Mouse (Mus musculus): ENCODE data around the gene Styx. TPM values are rescaled to one million over a fixed set of nuclear protein-coding genes. Genes with fewer than 3 reads are reported as not detected.
A peak's percentile ranks its signal among the peaks of the same experiment; 100 is the strongest.
"Not testable (repeated sequence)": the region's sequence is repeated elsewhere in the genome, so short reads cannot be mapped to it uniquely, and the experiment has no call there.

Styx gene
- polyA plus RNA-seq, 1 experiment from 2014 or later = 68.8 TPM

DNA sequence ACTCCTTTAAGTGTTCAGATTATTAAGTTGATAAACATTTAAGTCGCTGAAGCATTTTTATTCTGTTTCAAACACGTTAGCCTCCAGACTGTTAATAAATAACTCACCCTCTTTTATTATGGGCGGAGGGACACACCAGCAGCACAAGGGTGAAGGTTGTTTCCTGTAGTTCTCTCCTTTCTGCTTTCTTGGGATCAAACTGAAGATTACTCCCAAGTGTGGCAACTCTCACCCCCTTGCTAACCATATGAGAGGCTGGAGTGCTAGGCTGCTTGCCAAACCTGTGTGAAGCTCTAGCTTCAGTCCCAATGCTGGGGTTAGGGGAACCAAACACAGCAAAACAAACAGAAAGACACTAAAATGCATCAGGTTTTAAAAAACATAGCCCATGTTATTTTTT lies 27.9 kb downstream of the Styx start:
- 73% methylated on average over 3 of the region's 3 CpGs for WGBS
- Histone ChIP-seq H3K4me1 (no peaks in the 10 kb centered on the region), H3K27ac (replicated peaks) (no peak overlapping the region), H3K4me3 (replicated peaks) (no peak overlapping the region), H3K9ac (replicated peaks) (no peak overlapping the region), H3K27me3 (replicated peaks) (no peaks in the 10 kb centered on the region), H3K4me2 (no peak overlapping the region), H3K36me3 (peaks cover 29% of the 10 kb centered on the region), H3K9me3 (replicated peaks) (no peaks in the 10 kb centered on the region)
- ATAC-seq (ENCODE audit: low FRiP score) = no peak

DNA sequence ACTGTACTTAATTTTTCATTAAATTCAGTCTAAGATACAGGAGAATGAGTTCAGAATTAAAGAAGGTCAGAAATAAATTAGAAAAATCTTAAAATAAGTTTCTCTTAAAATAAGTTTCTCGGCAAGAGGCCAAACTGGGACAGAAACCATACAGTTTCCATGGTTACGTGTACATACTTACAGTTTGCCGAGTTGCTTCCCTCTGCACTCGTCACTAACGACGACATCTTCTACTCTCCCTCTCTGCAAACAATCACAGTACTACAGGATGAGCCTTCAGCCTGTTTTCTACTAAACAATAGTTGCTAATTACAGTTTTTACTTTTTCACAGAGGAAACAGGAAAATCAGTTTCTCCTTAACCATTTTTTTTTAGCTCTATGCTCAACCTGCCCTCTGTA lies 29.9 kb downstream of the Styx start:
- no peak overlapping the region for H3K27ac ChIP-seq (replicated peaks)
- H3K36me3 ChIP-seq = peaks cover 29% of the 10 kb centered on the region
- H3K4me3 ChIP-seq (replicated peaks) = no peak overlapping the region
- no peaks in the 10 kb centered on the region for H3K27me3 ChIP-seq (replicated peaks)
- no peak for ATAC-seq (ENCODE audit: low FRiP score)
- H3K9me3 ChIP-seq (replicated peaks) = no peaks in the 10 kb centered on the region
- no peaks in the 10 kb centered on the region for H3K4me1 ChIP-seq
- WGBS = 88% methylated on average over 6 of the region's 6 CpGs
- no peak overlapping the region for H3K9ac ChIP-seq (replicated peaks)
- H3K4me2 ChIP-seq = no peak overlapping the region

DNA sequence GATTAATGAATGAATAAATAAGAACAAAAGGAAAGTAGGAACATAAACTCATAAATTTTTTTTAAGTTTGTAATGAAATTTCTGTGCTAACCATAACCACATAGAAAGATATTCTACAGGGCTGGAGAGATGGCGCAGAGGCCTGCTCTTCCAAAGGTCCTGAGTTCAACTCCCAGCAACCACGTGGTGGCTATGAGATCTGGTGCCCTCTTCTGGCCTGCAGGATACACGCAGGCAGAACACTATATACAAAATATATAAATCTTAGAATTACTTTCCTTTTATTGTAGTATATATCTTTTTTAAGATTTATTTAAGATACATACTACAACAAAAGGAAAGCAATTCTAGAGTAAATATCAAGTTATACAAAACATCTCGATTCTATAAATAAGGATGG lies 32.0 kb downstream of the Styx start:
- WGBS = 86% methylated on average over 4 of the region's 4 CpGs
- H3K4me2 ChIP-seq = no peak overlapping the region
- H3K36me3 ChIP-seq = peaks cover 29% of the 10 kb centered on the region
- H3K27ac ChIP-seq (replicated peaks) = no peak overlapping the region
- no peaks in the 10 kb centered on the region for H3K9me3 ChIP-seq (replicated peaks)
- no peak overlapping the region for H3K9ac ChIP-seq (replicated peaks)
- H3K27me3 ChIP-seq (replicated peaks) = no peaks in the 10 kb centered on the region
- peaks cover 6% of the 10 kb centered on the region; the same call in 1 of the 2 replicates for H3K4me1 ChIP-seq
- H3K4me3 ChIP-seq (replicated peaks) = no peak overlapping the region
- ATAC-seq (ENCODE audit: low FRiP score) = no peak

DNA sequence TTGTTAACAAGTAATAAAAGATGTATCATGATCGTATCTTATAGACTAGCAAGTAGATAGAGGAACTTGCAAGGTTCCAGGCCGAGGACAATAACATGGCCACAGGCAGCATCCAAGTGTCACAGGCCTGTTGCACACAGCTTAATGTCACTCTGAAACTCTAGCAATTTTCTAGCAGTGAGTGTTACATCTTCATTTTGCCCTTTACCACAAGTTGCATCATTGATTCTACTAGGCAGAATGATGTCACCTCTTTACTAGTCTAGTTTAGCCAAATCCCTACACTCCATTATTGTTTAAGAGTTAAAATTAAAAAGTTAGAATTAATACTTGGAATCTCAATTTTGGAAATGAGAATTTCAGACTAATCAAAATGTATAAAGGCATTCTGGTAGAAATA lies 34.7 kb downstream of the Styx start:
- WGBS = 96% methylated on average over 2 of the region's 2 CpGs
- H3K4me1 ChIP-seq = peaks cover 13% of the 10 kb centered on the region

DNA sequence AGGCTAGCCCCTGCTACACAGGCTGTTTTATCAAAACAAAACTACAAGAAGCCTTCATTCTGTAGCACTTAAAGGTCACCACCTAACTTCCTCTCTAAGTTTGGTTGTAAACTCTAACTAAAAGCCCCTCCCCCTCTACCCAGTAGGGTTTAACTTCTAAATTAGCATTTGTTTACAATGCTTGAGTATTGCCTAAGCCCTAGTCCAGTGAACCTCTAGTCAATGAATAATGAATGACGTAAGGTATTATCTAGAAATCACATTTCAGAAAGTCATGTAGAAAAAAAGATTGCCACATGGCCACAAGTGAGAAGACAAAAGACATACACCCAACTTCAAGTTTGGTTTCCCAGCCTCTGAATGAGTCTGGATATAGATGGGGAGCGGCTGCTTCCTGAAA lies 36.6 kb downstream of the Styx start:
- no peaks in the 10 kb centered on the region for H3K27me3 ChIP-seq (replicated peaks)
- H3K27ac ChIP-seq (replicated peaks) = no peak overlapping the region
- peak overlapping the region; percentile 87; the same call in 1 of the 2 replicates for H3K4me3 ChIP-seq (replicated peaks)
- peak overlapping the region; percentile 75 for H3K4me2 ChIP-seq
- no peak for ATAC-seq (ENCODE audit: low FRiP score)
- no peaks in the 10 kb centered on the region for H3K36me3 ChIP-seq
- H3K9ac ChIP-seq (replicated peaks) = no peak overlapping the region
- H3K4me1 ChIP-seq = peaks cover 13% of the 10 kb centered on the region
- WGBS = 20% methylated on average over 2 of the region's 2 CpGs
- H3K9me3 ChIP-seq (replicated peaks) = no peaks in the 10 kb centered on the region

More for the DNA sequence above, 34.7 kb downstream of the Styx start:
- Histone ChIP-seq H3K9me3 (replicated peaks) (no peaks in the 10 kb centered on the region), H3K27ac (replicated peaks) (no peak overlapping the region), H3K36me3 (peaks cover 12% of the 10 kb centered on the region), H3K9ac (replicated peaks) (no peak overlapping the region), H3K4me3 (replicated peaks) (no peak overlapping the region), H3K4me2 (no peak overlapping the region), H3K27me3 (replicated peaks) (no peaks in the 10 kb centered on the region)
- no peak for ATAC-seq (ENCODE audit: low FRiP score)

DNA sequence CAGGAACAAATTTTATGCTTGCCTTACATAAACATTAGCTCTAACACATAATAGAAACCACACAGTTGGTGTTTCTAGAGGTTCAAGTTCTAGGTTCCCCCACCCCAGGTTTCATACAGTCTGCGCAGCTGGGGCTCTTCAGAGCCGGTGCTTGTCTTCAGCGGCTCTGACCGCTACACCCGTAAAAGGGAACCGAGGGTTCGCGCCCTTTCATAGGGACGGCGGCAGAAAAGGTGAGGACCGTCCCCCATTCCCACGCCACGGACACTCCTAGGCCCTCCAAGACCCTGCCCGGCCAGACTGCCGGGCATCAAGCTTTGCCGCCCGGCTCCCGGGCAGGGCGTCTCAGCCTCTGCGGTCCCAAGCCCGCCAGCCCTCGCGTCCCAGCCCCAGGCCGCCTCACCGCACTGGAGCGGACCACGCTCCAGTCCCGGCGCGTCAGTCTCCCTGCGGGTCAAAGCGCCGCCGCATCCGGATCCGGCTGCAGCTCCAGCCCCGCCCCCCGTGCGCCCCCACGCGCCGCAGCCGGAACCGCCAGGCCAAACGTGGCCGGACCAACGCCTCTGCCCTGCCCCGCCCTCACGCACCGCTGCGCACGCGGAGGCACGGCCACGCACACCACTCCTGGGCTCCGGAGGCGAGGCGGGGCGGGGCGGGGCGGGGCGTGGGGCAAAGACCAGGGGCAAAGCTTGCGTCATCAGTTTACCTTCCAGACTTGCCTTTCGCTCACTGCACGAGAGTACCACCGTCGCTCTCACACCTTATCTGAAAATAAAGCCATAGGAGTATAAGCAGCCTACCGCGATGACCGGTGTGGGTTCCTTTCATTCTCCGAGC lies 37.7 kb downstream of the Styx start:
- H3K4me2 ChIP-seq = peak overlapping the region; percentile 75
- peak; percentile 97 for ATAC-seq (ENCODE audit: low FRiP score)
- H3K4me3 ChIP-seq (replicated peaks) = peak overlapping the region; percentile 87
- WGBS = under 1% methylated on average over 69 of the region's 71 CpGs
- H3K27ac ChIP-seq (replicated peaks) = peak overlapping the region; percentile 86
- no peaks in the 10 kb centered on the region for H3K27me3 ChIP-seq (replicated peaks)
- H3K4me1 ChIP-seq = peaks cover 13% of the 10 kb centered on the region
- peak overlapping the region; percentile 96 for H3K9ac ChIP-seq (replicated peaks)
- H3K36me3 ChIP-seq = no peaks in the 10 kb centered on the region
- H3K9me3 ChIP-seq (replicated peaks) = no peaks in the 10 kb centered on the region

DNA sequence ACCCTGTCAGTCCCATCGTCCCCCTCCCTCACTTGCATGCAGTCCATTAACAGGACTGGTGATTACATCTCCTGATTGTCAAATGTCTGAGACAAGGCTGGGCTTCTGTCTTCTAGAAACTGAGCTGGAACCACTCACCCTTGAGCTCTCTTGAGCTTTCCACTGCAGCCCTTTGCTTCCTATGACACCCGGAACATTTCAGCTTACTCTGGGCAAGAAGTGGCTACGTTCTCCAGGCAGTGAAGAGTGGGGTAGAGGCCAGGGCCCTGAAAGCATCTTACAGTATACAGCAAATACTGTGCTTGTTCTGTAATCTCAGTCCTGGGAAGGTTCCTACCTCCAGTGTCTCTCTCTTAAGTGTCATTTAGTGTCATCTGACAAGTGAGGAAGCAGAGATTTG lies 38.3 kb downstream of the Styx start:
- no peaks in the 10 kb centered on the region for H3K36me3 ChIP-seq
- H3K4me3 ChIP-seq (replicated peaks) = peak overlapping the region; percentile 87
- H3K4me2 ChIP-seq = peak overlapping the region; percentile 75
- no peaks in the 10 kb centered on the region for H3K9me3 ChIP-seq (replicated peaks)
- peak overlapping the region; percentile 96 for H3K9ac ChIP-seq (replicated peaks)
- no peaks in the 10 kb centered on the region for H3K27me3 ChIP-seq (replicated peaks)
- H3K4me1 ChIP-seq = peaks cover 13% of the 10 kb centered on the region
- ATAC-seq (ENCODE audit: low FRiP score) = peak; percentile 61; the same call in 1 of the 2 replicates
- WGBS = 18% methylated on average over 3 of the region's 3 CpGs
- H3K27ac ChIP-seq (replicated peaks) = peak overlapping the region; percentile 86

DNA sequence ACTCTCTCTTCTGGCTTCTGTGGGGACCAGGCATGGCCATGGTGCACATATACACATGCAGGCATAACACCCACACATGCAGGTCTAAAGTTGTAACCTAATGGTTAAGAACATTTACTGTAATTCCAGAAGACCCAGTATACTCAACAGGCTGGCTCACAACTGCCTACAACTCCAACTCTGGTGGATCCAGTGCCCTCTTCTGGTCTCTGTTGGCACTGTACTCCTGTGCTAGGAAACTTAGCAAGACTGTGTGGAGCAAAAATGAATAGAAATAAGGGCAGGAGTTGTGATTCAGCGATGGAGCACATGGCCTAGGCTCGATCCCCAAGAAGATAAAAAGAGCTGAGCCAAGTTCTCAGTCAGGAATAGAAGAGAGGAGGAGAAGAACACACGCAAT lies 48.9 kb downstream of the Styx start:
- H3K4me2 ChIP-seq = no peak overlapping the region
- WGBS = 81% methylated on average over 3 of the region's 3 CpGs

DNA sequence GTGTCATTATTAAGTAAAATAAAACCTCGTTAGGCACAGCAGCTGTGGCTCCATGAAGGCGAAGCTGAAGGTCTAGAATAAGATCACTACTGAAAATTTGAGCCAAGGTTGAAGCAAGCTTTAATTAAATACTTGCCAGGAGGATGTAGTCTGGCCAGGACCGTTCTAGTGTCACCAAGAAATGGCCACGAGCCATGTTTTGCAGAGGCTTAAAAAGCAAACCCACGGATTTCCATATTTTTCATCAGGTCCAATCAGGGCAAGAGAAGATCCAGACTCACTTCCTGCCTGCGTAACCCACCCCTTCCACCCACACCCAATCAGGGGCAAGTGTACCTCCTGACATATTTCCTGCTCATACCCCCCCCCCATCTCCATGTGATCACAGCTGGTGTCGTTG lies 52.8 kb downstream of the Styx start:
- ATAC-seq (ENCODE audit: low FRiP score) = no peak
- WGBS = 76% methylated on average over 7 of the region's 7 CpGs
- no peaks in the 10 kb centered on the region for H3K4me1 ChIP-seq
- no peak overlapping the region for H3K4me2 ChIP-seq
- H3K27me3 ChIP-seq (replicated peaks) = no peaks in the 10 kb centered on the region
- no peak overlapping the region for H3K4me3 ChIP-seq (replicated peaks)
- no peaks in the 10 kb centered on the region for H3K36me3 ChIP-seq
- H3K9me3 ChIP-seq (replicated peaks) = no peaks in the 10 kb centered on the region
- no peak overlapping the region for H3K9ac ChIP-seq (replicated peaks)
- no peak overlapping the region for H3K27ac ChIP-seq (replicated peaks)

More for the DNA sequence above, 48.9 kb downstream of the Styx start:
- Histone ChIP-seq H3K27ac (replicated peaks) (no peak overlapping the region), H3K36me3 (no peaks in the 10 kb centered on the region), H3K9me3 (replicated peaks) (no peaks in the 10 kb centered on the region), H3K4me3 (replicated peaks) (no peak overlapping the region), H3K9ac (replicated peaks) (no peak overlapping the region), H3K4me1 (no peaks in the 10 kb centered on the region), H3K27me3 (replicated peaks) (no peaks in the 10 kb centered on the region)
- no peak for ATAC-seq (ENCODE audit: low FRiP score)

DNA sequence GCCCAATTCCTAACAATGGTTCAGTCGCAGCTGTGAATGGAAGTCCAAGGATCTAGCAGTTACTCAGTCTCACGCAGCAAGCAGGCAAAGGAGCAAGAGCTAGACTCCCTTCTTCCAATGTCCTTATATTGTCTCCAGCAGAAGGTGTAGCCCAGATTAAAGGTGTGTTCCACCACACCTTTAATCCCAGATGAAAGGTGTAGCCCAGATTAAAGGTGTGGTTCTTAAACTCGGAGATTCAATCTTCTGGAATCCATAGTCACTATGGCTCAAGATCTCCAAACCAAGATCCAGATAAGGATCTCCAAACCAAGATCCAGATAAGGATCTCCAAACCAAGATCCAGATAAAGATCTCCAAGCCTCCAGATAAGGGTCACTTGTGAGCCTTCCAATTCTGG lies 53.9 kb downstream of the Styx start, which contains the start of gene Gnpnat1:
Gnpnat1 (minus strand) TSS at position 101 of the 400 bp plus-strand sequence.
- not testable (repeated sequence) for H3K9ac ChIP-seq (replicated peaks); H3K27me3 ChIP-seq (replicated peaks); H3K36me3 ChIP-seq; H3K4me1 ChIP-seq; H3K4me3 ChIP-seq (replicated peaks); H3K27ac ChIP-seq (replicated peaks); H3K9me3 ChIP-seq (replicated peaks); H3K4me2 ChIP-seq; ATAC-seq (ENCODE audit: low FRiP score)
- 74% methylated on average over 2 of the region's 3 CpGs for WGBS

DNA sequence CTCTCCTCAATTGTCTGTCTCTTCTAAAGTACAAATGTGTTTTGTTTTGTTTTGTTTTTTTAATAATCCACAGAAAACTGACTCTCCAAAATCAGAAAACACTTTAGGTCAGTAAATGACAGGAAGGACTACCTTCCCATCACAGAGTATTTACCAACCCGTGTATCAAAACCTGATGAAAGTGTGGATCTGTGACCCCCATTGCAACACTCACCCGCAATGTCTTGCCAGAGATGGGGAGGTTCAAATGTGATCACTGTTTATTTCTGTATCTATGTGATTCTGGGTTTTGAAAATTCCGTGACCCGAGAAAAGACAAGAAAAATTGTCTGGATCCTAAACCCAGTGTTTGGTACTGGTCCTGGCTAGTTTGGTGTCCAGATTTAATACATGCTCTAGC lies 65.4 kb downstream of the Styx start:
- 95% methylated on average over 4 of the region's 4 CpGs for WGBS
- no peak overlapping the region for H3K27ac ChIP-seq (replicated peaks)
- H3K4me3 ChIP-seq (replicated peaks) = no peak overlapping the region
- H3K4me1 ChIP-seq = no peaks in the 10 kb centered on the region
- no peaks in the 10 kb centered on the region for H3K36me3 ChIP-seq
- no peaks in the 10 kb centered on the region for H3K9me3 ChIP-seq (replicated peaks)
- ATAC-seq (ENCODE audit: low FRiP score) = no peak
- no peak overlapping the region for H3K4me2 ChIP-seq
- H3K27me3 ChIP-seq (replicated peaks) = no peaks in the 10 kb centered on the region
- no peak overlapping the region for H3K9ac ChIP-seq (replicated peaks)

DNA sequence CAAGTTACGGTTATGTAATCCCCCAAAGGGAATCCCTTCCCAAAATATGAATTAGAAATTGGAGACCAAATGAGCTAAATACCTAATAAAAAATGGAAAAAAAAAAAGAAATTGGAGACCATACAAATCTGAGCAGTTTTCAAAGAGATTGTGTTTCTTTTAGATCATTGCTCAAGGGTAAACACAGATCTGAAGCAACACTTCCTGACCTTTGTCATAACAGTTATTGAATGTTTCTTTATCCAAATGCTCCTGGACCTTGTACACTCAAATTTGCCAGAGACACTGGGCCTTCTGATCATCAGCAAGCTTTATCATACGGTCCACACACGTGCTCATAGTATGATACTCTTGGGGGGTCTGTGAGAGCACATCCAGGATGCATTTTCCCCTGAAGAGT lies 67.7 kb downstream of the Styx start:
- no peak overlapping the region for H3K4me3 ChIP-seq (replicated peaks)
- no peaks in the 10 kb centered on the region for H3K4me1 ChIP-seq
- no peak overlapping the region for H3K4me2 ChIP-seq
- no peak overlapping the region for H3K9ac ChIP-seq (replicated peaks)
- no peaks in the 10 kb centered on the region for H3K9me3 ChIP-seq (replicated peaks)
- ATAC-seq (ENCODE audit: low FRiP score) = no peak
- H3K36me3 ChIP-seq = no peaks in the 10 kb centered on the region
- H3K27ac ChIP-seq (replicated peaks) = no peak overlapping the region
- 84% methylated on average over 3 of the region's 3 CpGs for WGBS
- no peaks in the 10 kb centered on the region for H3K27me3 ChIP-seq (replicated peaks)

All from neural tube, embryonic 15.5 days (tissue).